ENCODE assay signal across 21 mouse cellular contexts in genomic region chr5:34972471-34972870, GRCm38 (mm10). TPM values are rescaled to one million over a fixed set of nuclear protein-coding genes. Genes with fewer than 3 reads are reported as not detected.
A peak's percentile ranks its signal among the peaks of the same experiment; 100 is the strongest.
DNase-seq lines count a peak whose midpoint lies in the region; ATAC-seq and TF ChIP-seq lines count a peak whose summit lies in the region.
"Had no signal": no experiment of that assay in that cellular context is flagged by ENCODE, and none has a peak within 500 bp of the region (broad histone marks: within the 10 kb centered on the region; RNA-seq: fewer than 3 reads in every experiment).

No protein-coding gene starts in this region.

- TF ChIP-seq RAD21 in CH12.LX (IDR thresholded peaks at IDR 0.05; ENCODE audit: low read depth, low read length): no peak; the same call in 1 of the 2 replicates

- TF ChIP-seq EP300 in CH12.LX (IDR thresholded peaks at IDR 0.05; ENCODE audit: low read length): no peak

- H3K4me2 ChIP-seq in heart, embryonic 12.5 days: no peak overlapping the region
- no peak overlapping the region for H3K4me2 ChIP-seq in CH12.LX (ENCODE audit: insufficient read depth, low read depth, poor library complexity, severe bottlenecking)
- H3K4me2 ChIP-seq in liver, embryonic 13.5 days: no peak overlapping the region
- H3K4me2 ChIP-seq in kidney, embryonic 15.5 days: no peak overlapping the region
- H3K4me2 ChIP-seq: hindbrain, embryonic 12.5 days; limb, embryonic 15.5 days; midbrain, embryonic 11.5 days; neural tube, embryonic 15.5 days; stomach, embryonic 15.5 days had no signal

- H3K27ac ChIP-seq in heart, embryonic 12.5 days (ENCODE audit: poor library complexity, severe bottlenecking): peak overlapping the region; percentile 68; the same call in 1 of the 2 replicates
- no peak overlapping the region for H3K27ac ChIP-seq in CH12.LX (ENCODE audit: insufficient read depth, low read depth)
- H3K27ac ChIP-seq in liver, embryonic 13.5 days: peak overlapping the region; percentile 93
- H3K27ac ChIP-seq in kidney, embryonic 15.5 days: no peak overlapping the region
- H3K27ac ChIP-seq: hindbrain, embryonic 12.5 days; limb, embryonic 15.5 days; neural tube, embryonic 15.5 days; stomach, embryonic 15.5 days had no signal

- H3K36me3 ChIP-seq in heart, embryonic 12.5 days: peaks cover 42% of the 10 kb centered on the region
- no peaks in the 10 kb centered on the region for H3K36me3 ChIP-seq in CH12.LX (replicated peaks in 1 of 2; ENCODE audit: control insufficient read depth in 1 of 2, insufficient read depth in 1 of 2, low read length in 1 of 2)
- peaks cover 24% of the 10 kb centered on the region for H3K36me3 ChIP-seq in liver, embryonic 13.5 days
- peaks cover 59% of the 10 kb centered on the region for H3K36me3 ChIP-seq in kidney, embryonic 15.5 days

- no peaks in the 10 kb centered on the region for H3K9me3 ChIP-seq in heart, embryonic 12.5 days (replicated peaks)
- no peaks in the 10 kb centered on the region for H3K9me3 ChIP-seq in CH12.LX (replicated peaks; ENCODE audit: low read length)
- no peaks in the 10 kb centered on the region for H3K9me3 ChIP-seq in liver, embryonic 13.5 days (replicated peaks)
- no peaks in the 10 kb centered on the region for H3K9me3 ChIP-seq in kidney, embryonic 15.5 days (replicated peaks)
- H3K9me3 ChIP-seq: hindbrain, embryonic 12.5 days; limb, embryonic 15.5 days; neural tube, embryonic 15.5 days; stomach, embryonic 15.5 days had no signal

- in situ Hi-C loops in CH12.LX (cut with MboI; ENCODE audit: low pct_ligation_motif_present, low pct_unique_long_range_greater_than_20kb, low sequenced_read_pairs): no loop called here

- TF ChIP-seq POLR2A in CH12.LX (IDR thresholded peaks at IDR 0.05; ENCODE audit: low read depth, low read length): no peak

- peaks cover 69% of the 10 kb centered on the region for H3K4me1 ChIP-seq in heart, embryonic 12.5 days (replicated peaks)
- peaks cover 4 to 21% of the 10 kb centered on the region in 2 experiments for H3K4me1 ChIP-seq in CH12.LX (ENCODE audit: control insufficient read depth in 1 of 2, insufficient read depth in 2 of 2)
- peaks cover 100% of the 10 kb centered on the region for H3K4me1 ChIP-seq in liver, embryonic 13.5 days (replicated peaks)
- H3K4me1 ChIP-seq in kidney, embryonic 15.5 days: no peaks in the 10 kb centered on the region
- H3K4me1 ChIP-seq: hindbrain, embryonic 12.5 days; stomach, embryonic 15.5 days had no signal

- no peak overlapping the region for H3K9ac ChIP-seq in heart, embryonic 12.5 days
- no peak overlapping the region for H3K9ac ChIP-seq in CH12.LX (ENCODE audit: insufficient read depth, low read depth)
- H3K9ac ChIP-seq in liver, embryonic 13.5 days: peak overlapping the region; percentile 30; the same call in 1 of the 2 replicates
- no peak overlapping the region for H3K9ac ChIP-seq in kidney, embryonic 15.5 days
- H3K9ac ChIP-seq: hindbrain, embryonic 12.5 days; limb, embryonic 15.5 days; neural tube, embryonic 15.5 days; stomach, embryonic 15.5 days had no signal

- no peak overlapping the region for H3K4me3 ChIP-seq in heart, embryonic 12.5 days
- no peak overlapping the region for H3K4me3 ChIP-seq in CH12.LX (replicated peaks in 1 of 3; ENCODE audit: low read depth in 2 of 3, low read length in 2 of 3, poor library complexity in 1 of 3)
- H3K4me3 ChIP-seq in liver, embryonic 13.5 days (replicated peaks): no peak overlapping the region
- H3K4me3 ChIP-seq in kidney, embryonic 15.5 days (replicated peaks): no peak overlapping the region
- H3K4me3 ChIP-seq: hindbrain, embryonic 12.5 days; limb, embryonic 15.5 days; neural tube, embryonic 15.5 days; stomach, embryonic 15.5 days had no signal

- WGBS in heart, embryonic 12.5 days: 77% methylated on average over 3 of the region's 3 CpGs
- 58% methylated on average over 3 of the region's 3 CpGs for WGBS in liver, embryonic 13.5 days (ENCODE audit: insufficient replicate concordance)
- whole genome bisulfite sequencing in kidney, embryonic 15.5 days: 87% methylated on average over 3 of the region's 3 CpGs

- H3K27me3 ChIP-seq in heart, embryonic 12.5 days (replicated peaks): no peaks in the 10 kb centered on the region
- peaks cover 5% of the 10 kb centered on the region for H3K27me3 ChIP-seq in CH12.LX (replicated peaks)
- no peaks in the 10 kb centered on the region for H3K27me3 ChIP-seq in liver, embryonic 13.5 days
- H3K27me3 ChIP-seq in kidney, embryonic 15.5 days: no peaks in the 10 kb centered on the region
- H3K27me3 ChIP-seq: hindbrain, embryonic 12.5 days; limb, embryonic 15.5 days; neural tube, embryonic 15.5 days; stomach, embryonic 15.5 days had no signal

- intact Hi-C loops in heart, postnatal 36 days (cut with DNase I): no loop called here
- intact Hi-C loops in gastrocnemius, postnatal 36 days (cut with DNase I): no loop called here

- peak in 1 of 2 experiments; percentile 57; a peak in 2 of 4 replicates for TF ChIP-seq CTCF in CH12.LX (conservative IDR thresholded peaks at IDR 0.05 in 1 of 2, IDR thresholded peaks at IDR 0.05 in 1 of 2; ENCODE audit: low read depth in 2 of 2, low read length in 2 of 2)

- dilution Hi-C loops in CH12.LX (cut with MboI; ENCODE audit: extremely low pct_ligation_motif_present, extremely low pct_unique_long_range_greater_than_20kb, low sequenced_read_pairs): no loop called here

- no peak for DNase-seq in heart, postnatal 36 days
- DNase-seq in CH12.LX (ENCODE audit: extremely low read depth): no peak
- DNase-seq in liver, embryonic 13.5 days: no peak
- no peak for DNase-seq in right cerebral cortex, postnatal 10 days (ENCODE audit: low spot score in 2 of 2)
- no peak for DNase-seq in gastrocnemius, postnatal 36 days
- DNase-seq: adrenal gland, postnatal 14 days; cerebellum, adult 8-10 months; cerebellum, postnatal 36 days; heart, adult 18-20 months; kidney, adult 2 months; kidney, postnatal 10 days; left cerebral cortex, postnatal 4 days; right cerebral cortex, adult 18-20 months had no signal

- no peaks in the 10 kb centered on the region for H3K79me2 ChIP-seq in CH12.LX (replicated peaks; ENCODE audit: control insufficient read depth, extremely low read depth, insufficient read depth, poor library complexity, severe bottlenecking)

- ATAC-seq in heart, embryonic 12.5 days (ENCODE audit: insufficient number of reproducible peaks, low FRiP score): no peak
- ATAC-seq in liver, embryonic 13.5 days (ENCODE audit: low read depth): no peak
- ATAC-seq in kidney, embryonic 15.5 days (replicated peaks; ENCODE audit: low FRiP score): no peak
- ATAC-seq: forebrain, embryonic 14.5 days had no signal

TF ChIP-seq in CH12.LX, 34 proteins besides CTCF, POLR2A, EP300 and RAD21:
- peak; percentile 44; the same call in 1 of the 2 replicates for TF ChIP-seq BHLHE40 (IDR thresholded peaks at IDR 0.05; ENCODE audit: low read depth, low read length)
- TF ChIP-seq IRF4 (IDR thresholded peaks at IDR 0.05; ENCODE audit: low read depth, low read length): no peak

RNA-seq across cellular contexts. Expression of gene Rgs12, which starts 23.2 kb away (rescaled TPM):
- polyA plus RNA-seq in heart, embryonic 12.5 days (2016; fragmentation: Nextera tagmentation; extraction: Ambion mirVana): 34.2 and 35.6 TPM in 2 replicates
- total RNA-seq in heart, postnatal 36 days (2021): 10 to 100 TPM; 15.6 to 16.2 TPM
- total RNA-seq in CH12.LX (2012; rRNA removed) (5.9 and 6.8 TPM in 2 replicates), CH12.LX (2014; rRNA removed) (9.8 and 10.1 TPM in 2 replicates)
- 8.1 and 8.3 TPM in 2 replicates for polyA plus RNA-seq in CH12.LX (2012; ENCODE audit: insufficient read length, low read depth)
- polyA plus RNA-seq in liver, embryonic 13.5 days (2015; fragmentation: Nextera tagmentation; extraction: Ambion mirVana): 21.7 and 28.8 TPM in 2 replicates
- 30.2 and 35.2 TPM in 2 replicates for polyA plus RNA-seq in kidney, embryonic 15.5 days (2015; fragmentation: Nextera tagmentation; extraction: Ambion mirVana)
- 1 to 10 TPM; 2.5 to 3.8 TPM for total RNA-seq in gastrocnemius, postnatal 36 days (2021)

Comparison
In these comparisons a context has a peak if more than half of its experiments do, and no peak if none do; other contexts are left out.
1. H3K27ac ChIP-seq: peak in heart, embryonic 12.5 days (single experiment) and liver, embryonic 13.5 days (single experiment); none in CH12.LX (single experiment) and kidney, embryonic 15.5 days (single experiment).